Mouse (Mus musculus): ENCODE data around the gene Sorl1. TPM values are rescaled to one million over a fixed set of nuclear protein-coding genes. Genes with fewer than 3 reads are reported as not detected.
A peak's percentile ranks its signal among the peaks of the same experiment; 100 is the strongest.

The Sorl1 gene
- polyA plus RNA-seq, 1 experiment from 2014 or later, result 19.8 TPM

GRCm38 (mm10) chr9:42080671-42081070 lies 43.4 kb downstream of the Sorl1 start:
- ATAC-seq (ENCODE audit: insufficient read depth) (no peak), DNase-seq (no peak)
- H3K9me3 ChIP-seq (ENCODE audit: low read depth, low read length), result no peaks in the 10 kb centered on the region
- H3K27me3 ChIP-seq (ENCODE audit: insufficient read depth, low read length), result no peaks in the 10 kb centered on the region
- H3K4me2 ChIP-seq, result no peak overlapping the region
- H3K9ac ChIP-seq, result no peak overlapping the region
- H3K36me3 ChIP-seq (ENCODE audit: insufficient read depth), result no peaks in the 10 kb centered on the region
- no peak overlapping the region for H3K27ac ChIP-seq (ENCODE audit: low read depth)
- TF ChIP-seq CTCF (IDR thresholded peaks at IDR 0.05; ENCODE audit: low read depth), result no peak
- no peak overlapping the region for H3K4me3 ChIP-seq (ENCODE audit: low read depth, low read length)
- 81% methylated on average over 9 of the region's 9 CpGs for WGBS
- H3K4me1 ChIP-seq (ENCODE audit: insufficient read depth), result no peaks in the 10 kb centered on the region

GRCm38 (mm10) chr9:42077112-42077845 lies 46.8 kb downstream of the Sorl1 start:
- H3K4me3 ChIP-seq (ENCODE audit: low read depth, low read length), result no peak overlapping the region
- no peak overlapping the region for H3K27ac ChIP-seq (ENCODE audit: low read depth)
- peak; percentile 54 for DNase-seq
- no peak for ATAC-seq (ENCODE audit: insufficient read depth)
- no peaks in the 10 kb centered on the region for H3K4me1 ChIP-seq (ENCODE audit: insufficient read depth)
- WGBS, result 65% methylated on average over 16 of the region's 16 CpGs
- TF ChIP-seq CTCF (IDR thresholded peaks at IDR 0.05; ENCODE audit: low read depth), result no peak
- no peak overlapping the region for H3K4me2 ChIP-seq
- no peaks in the 10 kb centered on the region for H3K27me3 ChIP-seq (ENCODE audit: insufficient read depth, low read length)
- no peak overlapping the region for H3K9ac ChIP-seq
- no peaks in the 10 kb centered on the region for H3K36me3 ChIP-seq (ENCODE audit: insufficient read depth)
- no peaks in the 10 kb centered on the region for H3K9me3 ChIP-seq (ENCODE audit: low read depth, low read length)

- WGBS, result 79% methylated on average over 10 of the region's 10 CpGs
- no peaks in the 10 kb centered on the region for H3K36me3 ChIP-seq (ENCODE audit: insufficient read depth)
- no peak overlapping the region for H3K9ac ChIP-seq
- no peak overlapping the region for H3K27ac ChIP-seq (ENCODE audit: low read depth)
- no peaks in the 10 kb centered on the region for H3K4me1 ChIP-seq (ENCODE audit: insufficient read depth)
- ATAC-seq (ENCODE audit: insufficient read depth) (no peak), DNase-seq (no peak)
- H3K4me2 ChIP-seq, result no peak overlapping the region
- TF ChIP-seq CTCF (IDR thresholded peaks at IDR 0.05; ENCODE audit: low read depth), result no peak
- no peak overlapping the region for H3K4me3 ChIP-seq (ENCODE audit: low read depth, low read length)
- H3K27me3 ChIP-seq (ENCODE audit: insufficient read depth, low read length), result no peaks in the 10 kb centered on the region
- no peaks in the 10 kb centered on the region for H3K9me3 ChIP-seq (ENCODE audit: low read depth, low read length)
These were observed 47.7 kb downstream of the Sorl1 start for GRCm38 (mm10) chr9:42076256-42076849.

- WGBS, result 59% methylated on average over 2 of the region's 2 CpGs
- no peak overlapping the region for H3K4me3 ChIP-seq (ENCODE audit: low read depth, low read length)
- H3K27me3 ChIP-seq (ENCODE audit: insufficient read depth, low read length), result no peaks in the 10 kb centered on the region
- H3K9ac ChIP-seq, result no peak overlapping the region
- TF ChIP-seq CTCF (IDR thresholded peaks at IDR 0.05; ENCODE audit: low read depth), result no peak
- H3K27ac ChIP-seq (ENCODE audit: low read depth), result no peak overlapping the region
- H3K4me1 ChIP-seq (ENCODE audit: insufficient read depth), result no peaks in the 10 kb centered on the region
- no peak for ATAC-seq (ENCODE audit: insufficient read depth)
- no peak overlapping the region for H3K4me2 ChIP-seq
- DNase-seq, result no peak
- H3K36me3 ChIP-seq (ENCODE audit: insufficient read depth), result no peaks in the 10 kb centered on the region
- no peaks in the 10 kb centered on the region for H3K9me3 ChIP-seq (ENCODE audit: low read depth, low read length)
These were observed 48.9 kb downstream of the Sorl1 start for GRCm38 (mm10) chr9:42075241-42075640.

- Histone ChIP-seq H3K4me2 (no peak overlapping the region), H3K27ac (ENCODE audit: low read depth) (no peak overlapping the region), H3K9me3 (ENCODE audit: low read depth, low read length) (no peaks in the 10 kb centered on the region), H3K36me3 (ENCODE audit: insufficient read depth) (no peaks in the 10 kb centered on the region), H3K9ac (no peak overlapping the region), H3K4me1 (ENCODE audit: insufficient read depth) (no peaks in the 10 kb centered on the region), H3K4me3 (ENCODE audit: low read depth, low read length) (no peak overlapping the region), H3K27me3 (ENCODE audit: insufficient read depth, low read length) (no peaks in the 10 kb centered on the region)
- 72% methylated on average over 4 of the region's 4 CpGs for WGBS
- TF ChIP-seq CTCF (IDR thresholded peaks at IDR 0.05; ENCODE audit: low read depth), result no peak
- ATAC-seq (ENCODE audit: insufficient read depth) (no peak), DNase-seq (peak; percentile 51)
These were observed 52.1 kb downstream of the Sorl1 start for GRCm38 (mm10) chr9:42072010-42072409.

GRCm38 (mm10) chr9:42070856-42071255 lies 53.2 kb downstream of the Sorl1 start:
- H3K4me1 ChIP-seq (ENCODE audit: insufficient read depth), result no peaks in the 10 kb centered on the region
- H3K27ac ChIP-seq (ENCODE audit: low read depth), result no peak overlapping the region
- H3K36me3 ChIP-seq (ENCODE audit: insufficient read depth), result no peaks in the 10 kb centered on the region
- DNase-seq, result no peak
- no peak overlapping the region for H3K4me2 ChIP-seq
- H3K9ac ChIP-seq, result no peak overlapping the region
- H3K9me3 ChIP-seq (ENCODE audit: low read depth, low read length), result no peaks in the 10 kb centered on the region
- H3K4me3 ChIP-seq (ENCODE audit: low read depth, low read length), result no peak overlapping the region
- no peak for TF ChIP-seq CTCF (IDR thresholded peaks at IDR 0.05; ENCODE audit: low read depth)
- no peaks in the 10 kb centered on the region for H3K27me3 ChIP-seq (ENCODE audit: insufficient read depth, low read length)
- WGBS, result 89% methylated on average over 6 of the region's 6 CpGs
- no peak for ATAC-seq (ENCODE audit: insufficient read depth)

- H3K4me3 ChIP-seq (ENCODE audit: low read depth, low read length), result no peak overlapping the region
- no peak overlapping the region for H3K4me2 ChIP-seq
- 75% methylated on average over 5 of the region's 5 CpGs for WGBS
- DNase-seq, result no peak
- H3K9me3 ChIP-seq (ENCODE audit: low read depth, low read length), result no peaks in the 10 kb centered on the region
- TF ChIP-seq CTCF (IDR thresholded peaks at IDR 0.05; ENCODE audit: low read depth), result no peak
- H3K36me3 ChIP-seq (ENCODE audit: insufficient read depth), result no peaks in the 10 kb centered on the region
- H3K4me1 ChIP-seq (ENCODE audit: insufficient read depth), result no peaks in the 10 kb centered on the region
- no peak overlapping the region for H3K9ac ChIP-seq
- no peaks in the 10 kb centered on the region for H3K27me3 ChIP-seq (ENCODE audit: insufficient read depth, low read length)
- no peak for ATAC-seq (ENCODE audit: insufficient read depth)
- no peak overlapping the region for H3K27ac ChIP-seq (ENCODE audit: low read depth)
These were observed 54.6 kb downstream of the Sorl1 start for GRCm38 (mm10) chr9:42069471-42069870.

Data from lung, embryonic 14.5 days (tissue).